Mouse (Mus musculus): Measurements from ENCODE around the gene Nostrin. TPM values are rescaled to one million over a fixed set of nuclear protein-coding genes. Genes with fewer than 3 reads are reported as not detected.

Nostrin gene
- total and polyA plus RNA-seq, 3 experiments, result 0.24 to 2.5 (median 0.29) TPM

DNA sequence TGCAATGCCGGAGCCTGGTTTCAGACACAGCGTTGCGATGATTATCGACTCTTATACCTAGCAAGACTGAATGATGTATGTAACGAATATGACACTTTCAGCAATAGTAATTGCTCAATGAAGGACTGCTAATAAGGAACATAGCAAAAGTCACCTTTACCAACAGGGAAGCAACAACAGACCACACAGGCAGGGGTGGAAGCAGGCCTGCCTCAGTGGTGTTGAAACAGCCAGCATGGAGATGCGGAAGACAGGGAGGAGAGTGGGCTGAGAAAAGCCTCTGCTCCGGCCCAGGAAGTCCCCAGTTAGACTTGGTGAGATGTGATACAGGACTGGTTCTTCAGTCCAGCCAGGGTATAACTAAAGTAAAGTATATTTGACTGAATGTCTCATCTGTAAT, 36.5 kb upstream of the Nostrin start:
- TF ChIP-seq ZMIZ1 (IDR thresholded peaks at IDR 0.05; ENCODE audit: low read depth, low read length) (no peak), EP300 (IDR thresholded peaks at IDR 0.05; ENCODE audit: low read length) (no peak), ZKSCAN1 (IDR thresholded peaks at IDR 0.05; ENCODE audit: borderline replicate concordance, low read depth, low read length) (no peak), IRF4 (IDR thresholded peaks at IDR 0.05; ENCODE audit: low read depth, low read length) (no peak), HCFC1 (IDR thresholded peaks at IDR 0.05; ENCODE audit: low read depth, low read length) (no peak), RAD21 (IDR thresholded peaks at IDR 0.05; ENCODE audit: low read depth, low read length) (no peak), MXI1 (IDR thresholded peaks at IDR 0.05; ENCODE audit: low read depth, low read length) (no peak), PAX5 (IDR thresholded peaks at IDR 0.05; ENCODE audit: low read length) (no peak), ETS1 (conservative IDR thresholded peaks at IDR 0.05; ENCODE audit: low read depth, low read length) (no peak), RCOR1 (conservative IDR thresholded peaks at IDR 0.05; ENCODE audit: low read depth, low read length) (no peak), UBTF (IDR thresholded peaks at IDR 0.05; ENCODE audit: low read depth, low read length) (no peak), ZNF384 (IDR thresholded peaks at IDR 0.05; ENCODE audit: low read depth, low read length) (no peak), NRF1 (IDR thresholded peaks at IDR 0.05; ENCODE audit: low read depth, low read length) (no peak), MYC (IDR thresholded peaks at IDR 0.05; ENCODE audit: low read depth, low read length) (no peak), KAT2A (IDR thresholded peaks at IDR 0.05; ENCODE audit: insufficient replicate concordance, low read length) (no peak)
- in situ Hi-C loops (cut with MboI; ENCODE audit: low pct_ligation_motif_present, low pct_unique_long_range_greater_than_20kb, low sequenced_read_pairs) (no loop called here), dilution Hi-C loops (cut with MboI; ENCODE audit: extremely low pct_ligation_motif_present, extremely low pct_unique_long_range_greater_than_20kb, low sequenced_read_pairs) (no loop called here)
- H3K9ac ChIP-seq (ENCODE audit: insufficient read depth, low read depth), result no peak overlapping the region
- no peaks in the 10 kb centered on the region for H3K36me3 ChIP-seq (replicated peaks in 1 of 2; ENCODE audit: control insufficient read depth in 1 of 2, insufficient read depth in 1 of 2, low read length in 1 of 2)
- no peaks in the 10 kb centered on the region for H3K79me2 ChIP-seq (replicated peaks; ENCODE audit: control insufficient read depth, extremely low read depth, insufficient read depth, poor library complexity, severe bottlenecking)
- H3K4me3 ChIP-seq (replicated peaks in 1 of 3; ENCODE audit: low read depth in 2 of 3, low read length in 2 of 3, poor library complexity in 1 of 3), result no peak overlapping the region
- H3K9me3 ChIP-seq (replicated peaks; ENCODE audit: low read length), result no peaks in the 10 kb centered on the region
- H3K4me1 ChIP-seq (ENCODE audit: control insufficient read depth in 1 of 2, insufficient read depth in 2 of 2), result no peaks in the 10 kb centered on the region
- no peak for DNase-seq (ENCODE audit: extremely low read depth)
- H3K4me2 ChIP-seq (ENCODE audit: insufficient read depth, low read depth, poor library complexity, severe bottlenecking), result no peak overlapping the region
- no peak overlapping the region for H3K27ac ChIP-seq (ENCODE audit: insufficient read depth, low read depth)
- H3K27me3 ChIP-seq (replicated peaks), result no peaks in the 10 kb centered on the region

DNA sequence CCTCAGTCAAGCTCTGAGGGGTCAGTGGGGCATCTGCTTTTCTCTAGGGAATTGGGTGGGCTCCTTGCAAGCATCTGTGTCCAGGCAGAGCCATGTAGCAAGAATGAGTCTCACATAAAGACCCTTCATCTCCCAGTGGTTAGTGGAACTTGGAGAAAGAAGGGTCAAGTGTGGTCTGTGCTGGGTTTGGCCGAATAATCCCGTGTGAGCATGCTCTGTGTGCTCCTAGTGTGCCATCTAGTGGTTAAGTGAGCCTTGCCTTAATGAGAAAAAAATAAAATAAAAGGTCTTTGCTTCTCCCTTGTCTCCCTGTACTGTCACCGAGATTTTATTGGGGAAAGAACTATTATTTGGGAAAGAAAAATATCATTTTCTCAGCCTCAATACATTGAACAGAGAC, 34.9 kb upstream of the Nostrin start:
- dilution Hi-C loops (cut with MboI; ENCODE audit: extremely low pct_ligation_motif_present, extremely low pct_unique_long_range_greater_than_20kb, low sequenced_read_pairs), result no loop called here
- Histone ChIP-seq H3K27me3 (replicated peaks) (no peaks in the 10 kb centered on the region), H3K27ac (ENCODE audit: insufficient read depth, low read depth) (no peak overlapping the region), H3K36me3 (replicated peaks in 1 of 2; ENCODE audit: control insufficient read depth in 1 of 2, insufficient read depth in 1 of 2, low read length in 1 of 2) (no peaks in the 10 kb centered on the region), H3K79me2 (replicated peaks; ENCODE audit: control insufficient read depth, extremely low read depth, insufficient read depth, poor library complexity, severe bottlenecking) (no peaks in the 10 kb centered on the region), H3K4me1 (ENCODE audit: control insufficient read depth in 1 of 2, insufficient read depth in 2 of 2) (no peaks in the 10 kb centered on the region), H3K9ac (ENCODE audit: insufficient read depth, low read depth) (no peak overlapping the region), H3K4me3 (replicated peaks in 1 of 3; ENCODE audit: low read depth in 2 of 3, low read length in 2 of 3, poor library complexity in 1 of 3) (no peak overlapping the region), H3K9me3 (replicated peaks; ENCODE audit: low read length) (no peaks in the 10 kb centered on the region), H3K4me2 (ENCODE audit: insufficient read depth, low read depth, poor library complexity, severe bottlenecking) (no peak overlapping the region)
- DNase-seq (ENCODE audit: extremely low read depth), result peak; percentile 34
- TF ChIP-seq ZNF384 (IDR thresholded peaks at IDR 0.05; ENCODE audit: low read depth, low read length) (peak; percentile 69), IRF4 (IDR thresholded peaks at IDR 0.05; ENCODE audit: low read depth, low read length) (no peak), MYC (IDR thresholded peaks at IDR 0.05; ENCODE audit: low read depth, low read length) (no peak), CTCF (conservative IDR thresholded peaks at IDR 0.05 in 1 of 2, IDR thresholded peaks at IDR 0.05 in 1 of 2; ENCODE audit: low read depth in 2 of 2, low read length in 2 of 2) (peak in 1 of 2 experiments; percentile 83; a peak in 2 of 4 replicates), BHLHE40 (IDR thresholded peaks at IDR 0.05; ENCODE audit: low read depth, low read length) (no peak), SMC3 (IDR thresholded peaks at IDR 0.05; ENCODE audit: low read depth, low read length) (peak; percentile 68), MXI1 (IDR thresholded peaks at IDR 0.05; ENCODE audit: low read depth, low read length) (peak; percentile 49; the same call in 1 of the 2 replicates), NRF1 (IDR thresholded peaks at IDR 0.05; ENCODE audit: low read depth, low read length) (peak; percentile 71), RAD21 (IDR thresholded peaks at IDR 0.05; ENCODE audit: low read depth, low read length) (peak; percentile 89)
- in situ Hi-C loops (cut with MboI; ENCODE audit: low pct_ligation_motif_present, low pct_unique_long_range_greater_than_20kb, low sequenced_read_pairs), result no loop called here

Data from CH12.LX (cell line).